Mouse (Mus musculus): ENCODE measurements around the gene Rxra. TPM values are rescaled to one million over a fixed set of nuclear protein-coding genes. Genes with fewer than 3 reads are reported as not detected.

Rxra gene
- polyA plus RNA-seq, 1 experiment from 2014 or later, result 2.6 TPM

DNA sequence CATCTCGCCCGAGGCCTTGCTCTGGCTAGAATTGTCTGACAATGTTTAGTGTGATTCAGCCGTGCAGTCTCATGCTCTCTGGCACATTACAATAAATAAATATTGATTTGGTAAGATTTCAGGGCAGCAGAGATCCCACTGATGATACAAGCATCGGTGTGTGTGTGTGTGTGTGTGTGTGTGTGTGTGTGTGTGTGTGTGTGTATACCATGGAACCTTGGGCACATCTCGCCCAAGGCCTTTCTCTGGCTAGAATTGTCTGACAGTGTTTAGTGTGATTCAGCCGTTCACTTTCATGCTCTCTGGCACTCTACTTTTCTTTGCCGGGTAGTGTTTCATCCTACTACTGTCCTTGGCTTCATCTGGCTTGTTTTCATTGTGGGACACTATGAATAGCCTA is 130.5 kb downstream of the Rxra start:
- no peak for DNase-seq (ENCODE audit: low spot score)
- no peaks in the 10 kb centered on the region for H3K27me3 ChIP-seq (replicated peaks; ENCODE audit: control insufficient read depth, insufficient read depth, low read length)
- H3K4me3 ChIP-seq (ENCODE audit: low read depth, low read length), result no peak overlapping the region
- H3K4me2 ChIP-seq (ENCODE audit: low read length), result no peak overlapping the region
- 92% methylated on average over 7 of the region's 7 CpGs for WGBS
- no peaks in the 10 kb centered on the region for H3K4me1 ChIP-seq (ENCODE audit: control insufficient read depth, insufficient read depth, low read length)
- H3K36me3 ChIP-seq (ENCODE audit: control insufficient read depth, insufficient read depth, low read length), result no peaks in the 10 kb centered on the region
- no peaks in the 10 kb centered on the region for H3K9me3 ChIP-seq (replicated peaks; ENCODE audit: control insufficient read depth, low read length)
- no peak overlapping the region for H3K9ac ChIP-seq (ENCODE audit: low read length)
- H3K27ac ChIP-seq (ENCODE audit: low read depth, low read length), result no peak overlapping the region
- no peak for ATAC-seq

DNA sequence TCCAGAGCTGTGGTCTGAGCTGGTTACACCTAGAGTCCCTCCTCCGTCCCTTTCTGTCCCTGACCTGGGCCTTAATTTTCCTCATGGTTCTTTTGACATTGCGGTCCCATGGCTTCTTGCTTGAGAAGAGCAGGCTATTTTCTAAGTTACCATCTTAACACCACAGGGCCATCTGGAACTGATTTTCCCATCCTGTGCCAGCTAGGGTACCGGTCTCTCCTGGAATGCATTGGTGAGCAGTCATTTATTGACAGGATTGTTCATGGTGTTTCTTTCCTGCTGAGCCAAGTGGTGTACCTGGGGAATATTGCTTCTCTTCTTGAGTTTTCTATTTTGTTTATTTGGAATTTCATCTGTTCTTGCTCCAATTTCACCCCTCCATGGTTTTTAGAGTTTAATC is 131.4 kb downstream of the Rxra start:
- no peak overlapping the region for H3K27ac ChIP-seq (ENCODE audit: low read depth, low read length)
- no peaks in the 10 kb centered on the region for H3K36me3 ChIP-seq (ENCODE audit: control insufficient read depth, insufficient read depth, low read length)
- H3K9ac ChIP-seq (ENCODE audit: low read length), result no peak overlapping the region
- no peaks in the 10 kb centered on the region for H3K9me3 ChIP-seq (replicated peaks; ENCODE audit: control insufficient read depth, low read length)
- no peak overlapping the region for H3K4me3 ChIP-seq (ENCODE audit: low read depth, low read length)
- WGBS, result 90% methylated on average over 3 of the region's 3 CpGs
- H3K4me1 ChIP-seq (ENCODE audit: control insufficient read depth, insufficient read depth, low read length), result no peaks in the 10 kb centered on the region
- DNase-seq (ENCODE audit: low spot score) (no peak), ATAC-seq (no peak)
- no peak overlapping the region for H3K4me2 ChIP-seq (ENCODE audit: low read length)
- H3K27me3 ChIP-seq (replicated peaks; ENCODE audit: control insufficient read depth, insufficient read depth, low read length), result no peaks in the 10 kb centered on the region

DNA sequence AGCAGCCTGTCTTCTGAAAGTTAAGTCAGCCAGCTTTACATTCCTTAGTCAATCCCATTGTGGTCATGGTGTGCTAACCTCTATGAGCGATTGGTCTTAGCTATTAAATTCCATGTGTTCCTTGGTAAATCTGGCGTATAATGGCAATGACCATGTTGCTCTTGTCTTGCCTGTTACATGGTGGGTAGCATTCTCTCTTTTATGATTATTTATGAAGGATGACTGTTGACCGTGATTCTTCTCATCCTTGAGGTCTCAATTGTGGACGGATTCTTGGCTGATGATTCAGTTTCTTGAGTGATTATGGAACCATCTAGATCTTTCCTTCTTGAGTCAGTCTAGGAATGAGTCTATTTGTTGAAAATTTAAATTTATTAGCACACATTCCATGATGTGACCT is 133.7 kb downstream of the Rxra start:
- H3K27ac ChIP-seq (ENCODE audit: low read depth, low read length), result no peak overlapping the region
- no peaks in the 10 kb centered on the region for H3K36me3 ChIP-seq (ENCODE audit: control insufficient read depth, insufficient read depth, low read length)
- no peaks in the 10 kb centered on the region for H3K9me3 ChIP-seq (replicated peaks; ENCODE audit: control insufficient read depth, low read length)
- 95% methylated on average over 4 of the region's 4 CpGs for WGBS
- ATAC-seq, result no peak
- no peak overlapping the region for H3K4me3 ChIP-seq (ENCODE audit: low read depth, low read length)
- no peak overlapping the region for H3K9ac ChIP-seq (ENCODE audit: low read length)
- no peak overlapping the region for H3K4me2 ChIP-seq (ENCODE audit: low read length)
- no peaks in the 10 kb centered on the region for H3K27me3 ChIP-seq (replicated peaks; ENCODE audit: control insufficient read depth, insufficient read depth, low read length)
- peaks cover 9% of the 10 kb centered on the region; the same call in 1 of the 2 replicates for H3K4me1 ChIP-seq (ENCODE audit: control insufficient read depth, insufficient read depth, low read length)
- DNase-seq (ENCODE audit: low spot score), result no peak

Other genes starting within 250 kb of the Rxra start
- gene Vav2, start 249.4 kb upstream of the Rxra start, polyA plus RNA-seq (2014; fragmentation: Nextera tagmentation; extraction: Ambion mirVana), result 7.4 and 8.9 TPM in 2 replicates
- gene Brd3os, start 234.1 kb upstream of the Rxra start, polyA plus RNA-seq (2014; fragmentation: Nextera tagmentation; extraction: Ambion mirVana), result 34.3 and 38.1 TPM in 2 replicates
- gene Brd3, start 168.8 kb upstream of the Rxra start, polyA plus RNA-seq (2014; fragmentation: Nextera tagmentation; extraction: Ambion mirVana), result 155 and 170 TPM in 2 replicates
- 49.5 and 52.5 TPM in 2 replicates for gene Wdr5, start 161.3 kb upstream of the Rxra start, polyA plus RNA-seq (2014; fragmentation: Nextera tagmentation; extraction: Ambion mirVana)
- 5.3 and 6.9 TPM in 2 replicates for gene Col5a1, start 210.0 kb downstream of the Rxra start, polyA plus RNA-seq (2014; fragmentation: Nextera tagmentation; extraction: Ambion mirVana)

Data from forebrain, embryonic 14.5 days (tissue).